19 mouse cellular contexts compared by ENCODE assay signal in genomic region chr2:38975181-38975580, GRCm38 (mm10). TPM values are rescaled to one million over a fixed set of nuclear protein-coding genes. Genes with fewer than 3 reads are reported as not detected.
"Had no signal": no experiment of that assay in that cellular context is flagged by ENCODE, and none has a peak within 500 bp of the region (broad histone marks: within the 10 kb centered on the region; RNA-seq: fewer than 3 reads in every experiment).

No protein-coding gene starts in this region.

- H3K9me3 ChIP-seq: liver, embryonic 13.5 days; midbrain, embryonic 13.5 days; neural tube, embryonic 13.5 days had no signal

- H3K4me3 ChIP-seq: layer of hippocampus, adult 2 months; liver, embryonic 13.5 days; midbrain, embryonic 13.5 days; myocyte; neural tube, embryonic 13.5 days had no signal

- H3K4me2 ChIP-seq: liver, embryonic 13.5 days; midbrain, embryonic 13.5 days; neural tube, embryonic 13.5 days had no signal

- H3K27me3 ChIP-seq: midbrain, embryonic 13.5 days; neural tube, embryonic 13.5 days had no signal

- ATAC-seq: midbrain, embryonic 13.5 days; midbrain, embryonic 16.5 days had no signal

- H3K27ac ChIP-seq: kidney, postnatal 0 days; layer of hippocampus, adult 2 months; liver, embryonic 13.5 days; macrophage; midbrain, embryonic 13.5 days; neural tube, embryonic 13.5 days; stomach, postnatal 0 days had no signal

- H3K36me3 ChIP-seq: liver, embryonic 13.5 days; midbrain, embryonic 13.5 days; neural tube, embryonic 13.5 days had no signal

- H3K9ac ChIP-seq: liver, embryonic 13.5 days; midbrain, embryonic 13.5 days; neural tube, embryonic 13.5 days had no signal

- DNase-seq: kidney, adult 2 months; kidney, postnatal 25 days; layer of hippocampus, adult 9-11 months; liver, embryonic 13.5 days; lung, adult 2 months; retina, postnatal 1 day; right cerebral cortex, postnatal 4 days; thymus, adult 18-20 months; thymus, postnatal 36 days had no signal

- H3K4me1 ChIP-seq: midbrain, embryonic 13.5 days; neural tube, embryonic 13.5 days had no signal

RNA-seq across cellular contexts. Expression of gene Olfml2a, which starts 43.4 kb away (rescaled TPM):
- total RNA-seq: monocyte, adult 5-6 weeks; neutrophil, adult 5-6 weeks had no signal
- polyA plus RNA-seq: macrophage had no signal
